Mouse (Mus musculus) embryo, embryonic 11 days (tissue): Measurements from ENCODE around the gene E030025P04Rik.

ENCODE experiments used
- DNase-seq: peaks from one replicate; pipeline ENCODE4 v3.0.0-alpha.2; 2015

Gene E030025P04Rik

DNA sequence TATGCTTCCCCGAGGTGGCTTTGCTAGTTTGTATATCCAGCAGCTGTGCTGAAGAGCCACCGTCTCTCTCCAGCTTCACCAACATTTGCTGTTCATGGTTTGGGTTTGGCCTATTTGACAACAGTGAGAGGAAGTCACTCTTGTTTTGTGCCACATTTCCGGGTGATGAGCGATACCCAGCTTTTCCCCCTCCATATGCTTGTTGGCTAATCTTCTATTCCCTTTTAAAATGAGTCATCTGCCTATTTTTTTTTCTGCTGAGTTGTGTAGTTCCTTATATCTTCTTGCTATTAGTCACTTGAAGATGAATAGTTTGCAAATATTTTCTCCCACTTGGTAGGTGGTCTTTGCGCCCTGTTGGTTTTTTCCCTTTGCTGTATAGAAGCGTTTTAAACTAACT, 43.9 kb downstream of the E030025P04Rik start:
- DNase-seq, result no peak

DNA sequence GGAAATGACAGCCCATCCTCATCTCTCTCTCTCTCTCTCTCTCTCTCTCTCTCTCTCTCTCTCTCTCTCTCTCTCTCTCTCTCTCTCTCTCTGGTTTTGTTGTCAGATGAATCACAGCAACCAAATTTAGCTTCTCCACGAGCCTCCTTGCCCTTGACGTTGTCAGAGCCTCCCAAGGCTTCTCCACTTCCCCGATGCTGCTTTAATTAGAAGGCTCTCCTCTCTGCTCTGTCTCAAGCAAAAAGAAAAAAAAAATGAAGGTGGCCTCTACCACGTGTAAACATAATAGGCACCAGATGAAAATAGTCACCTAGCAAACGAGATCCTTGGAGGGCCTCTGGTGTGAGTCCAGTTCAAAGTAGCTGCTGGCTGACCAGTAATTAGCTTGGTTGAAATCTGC, 52.3 kb downstream of the E030025P04Rik start:
- no peak for DNase-seq
